Mouse (Mus musculus) adrenal gland, postnatal 10 days (tissue): ENCODE data around the gene Ankrd45. TPM values are rescaled to one million over a fixed set of nuclear protein-coding genes. Genes with fewer than 3 reads are reported as not detected.
"Not testable (repeated sequence)": the region's sequence is repeated elsewhere in the genome, so short reads cannot be mapped to it uniquely, and the experiment has no call there.

Experiments used
- DNase-seq: peaks from one replicate; pipeline ENCODE4 v3.0.0; 2021; ENCODE audit warnings: mixed read lengths
- long read RNA-seq, 2 experiments: library from polyadenylated mRNA; stranded (forward); transcript quantifications; one replicate each; pipeline ENCODE4 v2.0.0; 2021
- total RNA-seq, 2 experiments: library from RNA; stranded (reverse); gene quantifications; 2 replicates each; pipeline ENCODE4 v1.2.3; 2021

Ankrd45 gene
- 1 to 10 TPM; 1.7 to 3.0 TPM for total RNA-seq
- long read RNA-seq, experiment 1, result 0 reads
- long read RNA-seq, experiment 2, partial matches to known transcripts, result 1 of 1 reads
- long read RNA-seq, experiment 2, other reads (novel, unspliced or antisense), result 0 of 1 reads

- DNase-seq, result peak; percentile 78
Measured at GRCm38 (mm10) chr1:161142531-161143159, at the start of gene Ankrd45. Gene Ankrd45, plus strand, starts transcription at chr1:161142691.

DNA sequence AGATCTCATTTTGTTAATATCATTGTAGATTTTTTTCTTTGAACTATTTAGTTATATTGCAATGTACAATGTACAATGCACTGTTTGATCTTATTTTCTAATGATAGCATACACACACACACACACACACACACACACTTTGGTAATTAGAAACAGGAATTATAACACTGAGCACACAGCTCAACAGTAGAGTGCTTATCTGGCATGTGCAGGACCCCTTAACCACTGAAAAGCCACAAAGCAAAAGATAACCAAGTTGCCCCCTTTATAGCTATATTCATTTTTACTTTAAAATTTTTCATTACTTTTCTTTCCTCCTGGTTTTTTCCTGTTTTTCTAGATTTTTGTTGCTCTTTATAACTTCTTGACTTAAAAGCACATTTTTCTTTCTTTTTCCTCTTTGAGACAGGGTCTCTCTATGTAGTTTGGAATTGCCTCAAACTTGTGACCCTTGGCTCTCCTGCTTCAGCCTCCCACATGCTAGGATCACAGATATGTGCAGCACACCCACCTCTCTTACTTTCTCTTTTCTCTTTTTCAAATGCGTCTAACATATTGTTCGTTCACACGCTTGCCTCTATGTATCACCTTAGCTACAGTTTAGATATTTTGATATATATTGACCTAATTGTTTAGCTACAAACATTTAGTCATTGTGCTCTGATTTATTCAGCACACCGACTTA, 42.6 kb upstream of the Ankrd45 start:
- no peak for DNase-seq

DNA sequence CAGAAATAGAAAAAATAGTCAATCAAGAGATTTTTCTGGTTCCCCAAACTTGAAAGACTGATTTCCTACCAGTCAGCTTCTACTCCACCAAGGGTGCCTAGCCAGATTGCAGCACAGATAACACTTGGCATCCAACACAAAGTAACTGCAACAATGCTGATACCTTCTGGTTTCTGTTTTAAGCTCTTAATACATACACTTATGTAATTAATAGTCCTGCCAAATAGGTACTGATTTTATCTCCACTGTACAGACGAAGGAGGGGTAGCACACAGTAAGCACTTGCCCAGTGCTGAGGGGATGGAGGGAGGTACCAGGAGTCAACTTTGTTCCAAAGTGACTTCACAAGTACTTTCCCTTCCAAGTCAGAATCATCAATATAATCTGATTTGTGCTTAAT, 38.6 kb upstream of the Ankrd45 start:
- no peak for DNase-seq

DNA sequence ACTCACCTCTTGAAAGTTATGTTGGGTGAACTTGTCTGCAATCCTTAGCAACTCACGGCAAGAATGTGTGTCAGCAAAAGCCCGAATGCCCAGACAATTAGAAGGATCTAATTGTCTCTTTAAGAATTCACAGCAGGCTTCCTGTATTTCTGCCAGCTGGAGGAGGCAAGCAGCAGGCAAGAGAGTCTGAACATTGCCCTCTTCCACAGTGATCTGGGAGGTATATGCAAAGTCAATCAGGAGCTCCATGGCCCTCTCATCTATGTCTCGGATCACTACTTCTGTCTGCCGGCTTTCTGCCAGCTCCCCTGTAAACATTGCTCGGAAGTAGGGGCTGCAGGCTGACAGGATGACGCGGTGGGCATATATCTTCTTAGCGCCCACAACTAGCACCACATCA, 33.3 kb upstream of the Ankrd45 start:
- DNase-seq, result no peak

- no peak for DNase-seq
Measured at GRCm38 (mm10) chr1:161114591-161114990, 27.9 kb upstream of the Ankrd45 start.

GRCm38 (mm10) chr1:161122661-161123418, 19.7 kb upstream of the Ankrd45 start:
- DNase-seq, result no peak

- no peak for DNase-seq
Measured at GRCm38 (mm10) chr1:161126461-161126860, 16.0 kb upstream of the Ankrd45 start.

DNA sequence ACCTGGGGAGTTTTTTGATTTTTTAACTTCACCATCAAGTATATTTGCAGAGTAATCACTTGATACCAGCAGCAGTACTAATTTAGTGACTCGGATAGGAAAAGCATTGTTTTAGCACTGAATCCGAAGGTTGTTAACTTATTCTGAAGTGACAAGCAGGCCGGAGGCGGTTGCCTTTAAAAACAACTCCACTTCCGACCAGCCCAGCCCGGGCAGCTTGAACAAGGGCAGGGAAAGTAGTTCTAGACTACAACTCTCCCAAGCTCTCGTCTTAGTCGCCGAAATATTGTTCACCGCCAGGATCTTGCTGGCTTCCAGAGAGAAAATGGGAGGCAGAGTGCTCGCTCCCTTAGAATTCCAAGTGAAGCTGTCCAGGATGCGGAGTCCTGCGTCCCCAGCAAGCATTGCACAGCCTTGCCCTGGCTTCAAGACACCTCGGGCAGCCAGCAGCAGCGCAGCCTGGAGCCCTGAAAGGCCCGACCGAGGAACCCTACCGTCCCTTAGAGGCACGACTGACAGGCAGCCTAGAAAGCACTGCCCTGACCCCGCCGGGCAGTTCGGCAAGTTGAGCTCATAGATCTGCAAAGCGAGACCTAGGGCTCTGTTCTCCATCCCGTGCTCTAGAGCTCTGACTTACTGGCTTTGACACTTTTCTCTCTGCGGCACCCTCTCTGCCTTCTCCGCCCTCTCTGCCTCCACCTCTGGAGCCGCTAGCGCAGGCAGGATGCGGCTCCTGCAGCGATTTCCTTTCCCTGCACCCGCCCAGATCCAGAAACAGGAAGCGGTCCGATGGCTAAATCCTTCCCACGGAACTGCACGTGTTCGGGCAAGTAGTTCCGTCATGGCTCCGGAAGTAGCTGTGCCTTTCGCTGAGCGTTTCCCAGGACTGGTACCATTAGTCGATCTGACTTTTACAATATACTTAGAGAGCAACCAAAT, 11.5 kb upstream of the Ankrd45 start, which contains the start of gene Klhl20:
TSS of gene Klhl20 (minus strand) at position 786 of the 939 bp plus-strand sequence.
- peak; percentile 96 for DNase-seq

DNA sequence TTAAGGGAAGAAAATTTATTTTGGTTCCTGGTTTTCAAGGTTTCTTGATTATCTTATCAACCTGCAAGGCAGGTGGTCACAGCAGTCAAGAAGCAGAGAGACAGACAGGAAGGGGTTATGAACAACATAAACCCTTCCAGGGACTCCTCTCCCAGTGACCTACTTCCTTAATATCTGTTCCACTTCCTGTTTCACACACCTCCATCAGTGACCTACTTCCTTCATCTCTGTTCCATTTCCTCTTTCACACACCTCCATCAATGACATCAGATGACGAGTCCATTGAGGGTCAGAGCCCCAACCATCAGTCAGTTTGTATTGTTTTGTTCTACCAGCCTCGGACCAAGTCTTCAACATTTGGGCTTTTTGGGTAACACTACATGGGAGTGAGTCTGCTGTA, 3.0 kb upstream of the Ankrd45 start:
- no peak for DNase-seq

DNA sequence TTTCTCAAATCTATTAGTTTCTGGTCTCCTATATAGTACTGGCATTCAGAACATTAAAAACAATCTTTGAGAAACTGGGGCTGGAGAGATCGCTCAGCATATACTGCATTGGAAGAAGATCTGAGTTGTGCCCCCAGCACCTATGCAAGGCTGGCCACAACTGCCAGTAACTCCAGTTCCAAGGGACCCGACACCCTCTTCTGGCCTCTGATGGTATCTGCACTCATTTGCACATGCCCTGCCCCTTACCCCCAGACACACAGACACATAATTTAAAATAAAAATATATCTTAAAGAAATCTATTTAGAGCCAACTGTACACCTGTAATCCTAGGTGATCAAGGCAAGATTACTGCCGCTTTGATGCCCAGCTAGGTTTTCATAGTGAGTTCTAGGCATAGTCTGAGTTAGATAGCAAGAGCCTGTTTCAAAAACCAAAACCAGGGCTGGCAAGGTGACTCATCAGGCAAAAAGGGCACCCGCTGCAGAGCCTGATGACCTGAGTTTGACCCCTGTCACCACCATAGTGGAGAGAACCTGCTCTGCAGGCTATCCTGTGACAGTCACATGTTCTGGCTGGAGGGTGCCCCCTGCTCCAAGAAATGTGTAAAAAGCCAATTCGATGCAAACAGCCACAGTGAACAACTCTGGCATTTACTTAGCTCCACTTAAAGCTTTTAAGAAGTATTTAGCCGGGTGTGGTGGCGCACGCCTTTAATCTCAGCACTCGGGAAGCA, 2.3 kb upstream of the Ankrd45 start:
- DNase-seq, result no peak

DNA sequence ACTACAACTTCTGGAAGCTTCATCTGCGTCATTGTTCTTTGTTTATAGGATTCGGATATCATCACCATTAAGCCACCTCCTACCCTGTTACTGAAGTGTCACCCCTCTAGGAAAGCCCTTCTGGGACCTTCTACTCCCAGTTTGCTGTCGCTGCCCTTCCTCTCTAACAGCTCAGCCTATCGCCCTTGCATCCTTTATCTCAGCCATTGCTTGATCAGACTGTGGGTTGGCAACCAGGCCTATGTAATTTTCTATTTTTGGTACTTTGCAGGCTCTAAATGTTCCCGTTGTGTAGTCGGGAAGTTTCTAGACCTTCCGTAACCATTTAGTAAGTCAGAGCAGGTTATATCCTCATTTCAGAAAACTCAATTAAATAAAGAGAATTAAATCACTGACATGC, 725 bp downstream of the Ankrd45 start:
- DNase-seq, result no peak

DNA sequence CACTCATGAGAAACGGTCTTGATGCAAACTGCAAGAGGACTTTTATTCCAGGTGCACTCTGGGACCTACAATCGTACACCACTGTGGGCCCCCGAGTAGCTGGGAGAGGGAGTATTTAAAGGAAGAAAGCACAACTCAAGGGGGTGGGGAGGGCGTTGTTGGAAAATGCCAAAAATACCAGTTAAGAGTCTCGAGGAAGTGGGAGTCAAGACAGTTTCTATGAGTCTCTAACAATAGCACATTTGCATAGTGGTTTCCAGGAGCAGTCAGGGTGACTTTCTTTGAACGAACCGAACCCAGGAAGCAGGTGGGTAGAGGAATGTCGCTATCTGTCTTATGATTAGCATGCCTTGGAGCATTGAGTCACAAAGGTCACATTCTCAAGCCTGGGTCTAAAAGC, 3.1 kb downstream of the Ankrd45 start:
- not testable (repeated sequence) for DNase-seq

GRCm38 (mm10) chr1:161147888-161148287, 5.4 kb downstream of the Ankrd45 start:
- no peak for DNase-seq

DNA sequence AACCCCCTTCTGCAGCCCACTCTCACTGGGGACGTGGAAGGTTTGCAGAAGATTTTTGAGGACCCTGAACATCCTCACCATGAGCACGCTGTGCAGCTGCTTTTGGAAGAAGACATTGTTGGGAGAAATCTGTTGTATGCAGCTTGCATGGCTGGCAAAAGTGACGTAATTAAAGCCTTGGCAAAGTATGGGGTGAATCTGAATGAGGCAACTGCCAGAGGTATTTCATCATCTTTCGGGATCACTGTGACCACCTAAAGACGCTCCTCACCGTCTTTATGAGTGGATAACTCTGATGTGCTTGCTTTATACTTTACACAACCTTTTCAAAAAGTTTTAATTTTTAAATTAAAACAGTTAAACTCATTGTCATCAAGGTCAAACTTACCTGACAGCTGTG, 8.6 kb downstream of the Ankrd45 start:
- no peak for DNase-seq

GRCm38 (mm10) chr1:161156546-161156945, 14.1 kb downstream of the Ankrd45 start:
- no peak for DNase-seq

DNA sequence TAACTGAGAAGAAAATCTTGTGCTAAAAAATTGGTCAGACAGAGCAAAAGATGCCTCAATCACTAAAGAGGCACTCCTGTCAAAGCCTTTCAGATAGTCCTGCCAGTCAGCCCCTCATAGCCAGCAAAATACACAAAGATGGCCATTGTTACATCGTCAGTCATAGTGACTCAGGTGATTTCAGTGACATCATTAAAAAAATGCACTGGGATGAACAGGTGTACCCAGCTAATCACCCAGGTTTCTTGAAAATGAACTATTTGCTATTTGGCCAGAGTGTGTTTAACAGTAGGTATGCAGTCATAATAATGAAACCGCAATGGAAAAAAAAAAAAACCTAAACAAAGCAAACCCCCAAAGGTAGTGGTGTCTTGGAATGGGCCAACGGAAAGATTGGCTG, 16.7 kb downstream of the Ankrd45 start, which contains the start of gene Tex50:
TSS of gene Tex50 (minus strand) at position 101 of the 400 bp plus-strand sequence.
- DNase-seq, result no peak

- DNase-seq, result no peak
Measured at GRCm38 (mm10) chr1:161160266-161160665, 17.8 kb downstream of the Ankrd45 start.

- DNase-seq, result peak; percentile 87
Measured at GRCm38 (mm10) chr1:161170651-161171050, 28.2 kb downstream of the Ankrd45 start.

DNA sequence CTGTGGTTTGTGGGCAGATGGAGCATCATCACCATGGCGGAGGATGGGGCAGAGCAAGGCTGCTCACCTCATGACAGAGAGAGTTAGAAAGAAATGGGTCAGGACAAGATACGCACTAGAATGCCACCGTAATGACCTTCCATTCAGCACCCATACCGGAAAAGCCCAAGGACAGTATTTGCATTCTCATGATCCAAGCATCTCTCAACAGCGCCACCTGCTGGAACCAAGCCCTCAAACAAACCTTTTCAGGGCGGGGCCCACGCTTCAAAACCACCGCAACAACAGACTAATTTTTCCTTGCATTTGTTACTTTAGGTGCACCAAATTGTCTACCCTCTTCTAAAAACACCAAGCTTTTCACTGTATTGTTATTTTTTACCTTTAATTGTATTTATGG, 38.2 kb downstream of the Ankrd45 start:
- peak; percentile 57 for DNase-seq

- no peak for DNase-seq
Measured at GRCm38 (mm10) chr1:161182386-161182785, 39.9 kb downstream of the Ankrd45 start.

DNA sequence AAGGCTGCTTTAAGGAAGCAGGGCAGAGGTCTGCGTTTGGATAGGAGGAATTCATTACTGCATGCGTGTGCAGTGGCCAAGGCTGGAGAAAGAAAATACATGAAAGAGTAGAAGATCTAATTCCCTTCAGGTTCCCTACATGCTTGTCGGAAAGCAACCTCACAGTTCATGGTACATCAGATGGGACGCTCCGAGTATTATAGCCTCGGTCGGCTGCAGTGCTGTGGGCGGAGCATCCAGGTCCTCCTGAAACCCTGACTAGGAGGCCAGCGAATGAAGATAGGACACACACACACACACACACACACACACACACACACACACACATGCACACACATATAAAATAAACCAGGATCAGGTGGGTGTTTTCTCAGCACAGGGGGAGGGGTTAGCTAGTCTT, 41.2 kb downstream of the Ankrd45 start:
- no peak for DNase-seq
